Mouse (Mus musculus) intestine, embryonic 14.5 days (tissue): ENCODE data around the gene Rhbdf2. TPM values are rescaled to one million over a fixed set of nuclear protein-coding genes. Genes with fewer than 3 reads are reported as not detected.

Experiments
- ATAC-seq: fragments of 200-750 bp; cut with Nextera tagmentation; replicated peaks from 2 replicates; pipeline ENCODE4 v1.8.0; 2017; ENCODE audit warnings: low read depth, moderate number of reproducible peaks, moderate TSS enrichment, moderate library complexity; ENCODE audit not compliant: low FRiP score, low TSS enrichment
- DNase-seq: peaks from one replicate; pipeline ENCODE4 v3.0.0-alpha.2; 2018; ENCODE audit warnings: low spot score
- H3K27ac ChIP-seq: fragments of 300-500 bp; sonication (generic); 2 replicates; pipeline ENCODE4 v1.5.1; 2014; ENCODE audit warnings: low read depth, mild to moderate bottlenecking, control low read depth
- H3K27me3 ChIP-seq: fragments of 300-500 bp; sonication (generic); replicated peaks from 2 replicates; pipeline ENCODE4 v1.6.1; 2014; ENCODE audit warnings: low read length, control low read depth; ENCODE audit not compliant: control insufficient read depth, insufficient read depth
- H3K36me3 ChIP-seq: fragments of 300-500 bp; sonication (generic); 2 replicates; pipeline ENCODE4 v1.6.1; 2014; ENCODE audit warnings: low read length, control low read depth; ENCODE audit not compliant: control insufficient read depth, insufficient read depth
- H3K4me1 ChIP-seq: fragments of 300-500 bp; sonication (generic); replicated peaks from 2 replicates; pipeline ENCODE4 v1.6.1; 2014; ENCODE audit warnings: low read length, control low read depth, mixed read lengths; ENCODE audit not compliant: control insufficient read depth, insufficient read depth
- H3K4me2 ChIP-seq: fragments of 300-500 bp; sonication (generic); 2 replicates; pipeline ENCODE4 v1.6.1; 2014; ENCODE audit warnings: low read length
- H3K4me3 ChIP-seq: fragments of 300-500 bp; sonication (generic); 2 replicates; pipeline ENCODE4 v1.5.1; 2014; ENCODE audit warnings: low read depth, low read length, control low read depth, mixed read lengths
- H3K9ac ChIP-seq: fragments of 300-500 bp; sonication (generic); 2 replicates; pipeline ENCODE4 v1.6.1; 2014; ENCODE audit warnings: mild to moderate bottlenecking, low read length
- H3K9me3 ChIP-seq: fragments of 300-500 bp; sonication (generic); 2 replicates; pipeline ENCODE4 v1.6.1; 2016; ENCODE audit warnings: low read length, control low read depth; ENCODE audit not compliant: control insufficient read depth
- WGBS: fragments of 180-500 bp; shearing (Covaris S2); extraction: QIAGEN DNeasy Blood & Tissue Kit; methylation state at CpG from one replicate; pipeline ENCODE4 v1.1.7; 2014; 5-methylcytosine and 5-hydroxymethylcytosine counted together
- polyA plus RNA-seq: library from polyadenylated mRNA; unstranded; fragments of >200 nt; fragmentation: Nextera tagmentation; extraction: Ambion mirVana; gene quantifications from 2 replicates; pipeline ENCODE4 v1.2.1, GENCODE M21; 2014

The Rhbdf2 gene
- polyA plus RNA-seq, 1 experiment from 2014 or later: 5.7 TPM

GRCm38 (mm10) chr11:116648976-116649375, 22.2 kb upstream of the Rhbdf2 start:
- no peak overlapping the region for H3K4me2 ChIP-seq
- peak overlapping the region; percentile 74 for H3K27ac ChIP-seq
- H3K9ac ChIP-seq: no peak overlapping the region
- ATAC-seq (no peak), DNase-seq (no peak)
- H3K4me1 ChIP-seq: peaks cover 36% of the 10 kb centered on the region
- H3K27me3 ChIP-seq: peaks cover 1% of the 10 kb centered on the region; the same call in 1 of the 2 replicates
- WGBS: 68% methylated on average over 10 of the region's 10 CpGs
- H3K36me3 ChIP-seq: no peaks in the 10 kb centered on the region
- H3K4me3 ChIP-seq: no peak overlapping the region
- H3K9me3 ChIP-seq: no peaks in the 10 kb centered on the region

DNA sequence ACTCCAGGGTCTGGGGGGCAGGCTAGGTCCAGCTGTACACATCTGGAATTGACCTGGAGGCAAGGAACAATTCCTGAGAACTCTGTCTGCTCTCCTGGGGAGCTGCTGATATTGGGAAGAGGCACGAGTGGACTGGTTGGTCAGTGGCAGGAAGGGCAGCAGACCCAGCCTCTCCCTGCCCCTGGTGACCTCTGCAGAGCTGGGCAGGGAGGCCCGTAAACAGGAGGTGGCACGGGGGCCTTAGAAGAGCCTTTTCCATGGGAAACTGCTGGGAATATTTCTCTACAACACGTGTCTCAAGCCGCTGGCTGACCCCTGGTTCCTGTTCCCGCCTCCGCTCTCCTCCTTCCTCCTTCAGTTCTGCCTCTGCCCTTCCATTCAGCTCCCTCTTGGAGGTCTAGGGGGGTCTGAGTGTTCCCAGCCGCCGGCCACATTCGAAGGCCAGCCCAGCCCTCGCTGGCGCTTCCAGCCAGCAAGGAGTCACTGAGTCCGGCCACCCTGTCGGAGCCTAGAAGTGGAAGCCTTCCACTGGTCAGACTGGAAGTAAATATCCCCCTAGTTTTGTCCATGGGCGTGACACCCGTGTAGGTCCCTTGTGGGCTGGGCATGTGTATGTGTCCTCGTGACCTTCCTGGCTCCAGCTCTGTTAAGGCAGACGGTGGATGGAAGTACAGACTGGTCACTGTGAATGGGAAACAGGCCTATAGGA, 21.5 kb upstream of the Rhbdf2 start:
- no peaks in the 10 kb centered on the region for H3K9me3 ChIP-seq
- DNase-seq (no peak), ATAC-seq (no peak)
- H3K27ac ChIP-seq: peak overlapping the region; percentile 74
- no peaks in the 10 kb centered on the region for H3K36me3 ChIP-seq
- no peaks in the 10 kb centered on the region; the same call in 1 of the 2 replicates for H3K27me3 ChIP-seq
- H3K4me1 ChIP-seq: peaks cover 38% of the 10 kb centered on the region
- H3K4me2 ChIP-seq: 0 out of 2 replicates have a peak overlapping the region, but pooled peaks have one; percentile 16
- H3K4me3 ChIP-seq: no peak overlapping the region
- WGBS: 42% methylated on average over 17 of the region's 18 CpGs
- no peak overlapping the region for H3K9ac ChIP-seq

DNA sequence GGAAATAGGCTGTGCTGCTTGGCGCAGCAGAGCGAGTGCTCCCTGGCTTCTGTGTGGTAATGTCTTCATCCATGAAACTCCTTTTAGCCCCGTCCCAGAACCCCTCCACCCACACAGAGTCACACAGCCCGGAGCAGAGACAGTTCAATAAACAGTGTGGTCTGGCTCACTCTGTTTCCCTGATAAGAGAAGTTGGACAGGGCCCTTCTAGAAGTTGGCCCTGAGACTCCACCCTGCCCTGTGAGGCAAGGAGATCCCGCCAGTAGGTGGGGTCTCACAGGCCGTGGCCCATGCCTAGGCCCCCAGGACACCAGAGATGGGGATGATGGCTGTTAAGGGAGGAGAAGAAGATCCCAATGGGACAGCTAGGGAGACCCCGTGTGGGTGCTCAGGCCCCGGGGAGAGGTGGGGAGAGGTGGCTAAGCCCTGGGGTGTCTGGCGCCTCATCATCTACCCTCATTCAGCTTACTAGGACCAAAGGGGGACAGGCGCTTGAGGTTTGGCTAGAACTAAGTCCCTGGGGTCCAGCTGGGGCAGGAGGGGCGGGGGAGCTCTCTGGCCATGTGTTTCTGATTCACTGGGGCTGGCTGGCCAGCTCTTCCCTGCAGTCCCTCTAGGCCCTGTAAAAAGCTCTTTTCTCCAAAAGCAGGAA, 20.6 kb upstream of the Rhbdf2 start:
- Histone ChIP-seq H3K27ac (peak overlapping the region; percentile 74), H3K4me2 (no peak overlapping the region), H3K4me3 (no peak overlapping the region), H3K27me3 (no peaks in the 10 kb centered on the region; the same call in 1 of the 2 replicates), H3K9ac (no peak overlapping the region), H3K4me1 (peaks cover 35% of the 10 kb centered on the region), H3K36me3 (no peaks in the 10 kb centered on the region), H3K9me3 (no peaks in the 10 kb centered on the region)
- ATAC-seq (no peak), DNase-seq (no peak)
- 39% methylated on average over 11 of the region's 11 CpGs for WGBS

DNA sequence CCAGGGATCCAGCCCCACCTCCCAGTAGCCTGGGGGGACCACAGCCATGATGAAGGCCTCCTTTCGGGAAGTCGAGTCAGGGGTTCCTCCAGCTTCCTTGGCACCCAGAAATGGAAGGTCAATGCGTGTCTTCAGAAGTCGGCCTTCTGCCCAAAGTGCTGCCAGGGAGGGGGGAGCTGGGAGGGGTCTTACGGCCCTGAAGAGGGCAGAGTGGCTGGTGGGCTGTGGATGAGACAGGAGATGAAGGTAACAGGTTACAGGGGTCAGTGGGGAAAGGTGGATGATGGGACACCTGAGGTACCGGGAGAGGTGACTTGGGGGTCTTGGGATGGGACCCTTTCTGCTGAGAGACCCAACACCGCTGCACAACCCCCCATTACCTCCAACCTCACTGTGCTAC, 20.0 kb upstream of the Rhbdf2 start:
- H3K27ac ChIP-seq: peak overlapping the region; percentile 74; the same call in 1 of the 2 replicates
- no peak overlapping the region for H3K9ac ChIP-seq
- H3K4me2 ChIP-seq: no peak overlapping the region
- no peaks in the 10 kb centered on the region for H3K9me3 ChIP-seq
- ATAC-seq (no peak), DNase-seq (no peak)
- 84% methylated on average over 7 of the region's 7 CpGs for WGBS
- H3K27me3 ChIP-seq: no peaks in the 10 kb centered on the region
- H3K4me3 ChIP-seq: no peak overlapping the region
- no peaks in the 10 kb centered on the region for H3K36me3 ChIP-seq
- peaks cover 35% of the 10 kb centered on the region for H3K4me1 ChIP-seq

GRCm38 (mm10) chr11:116646136-116646535, 19.3 kb upstream of the Rhbdf2 start:
- no peaks in the 10 kb centered on the region for H3K9me3 ChIP-seq
- DNase-seq (no peak), ATAC-seq (no peak)
- H3K4me2 ChIP-seq: no peak overlapping the region
- H3K4me1 ChIP-seq: peaks cover 35% of the 10 kb centered on the region
- H3K4me3 ChIP-seq: no peak overlapping the region
- no peaks in the 10 kb centered on the region for H3K27me3 ChIP-seq
- H3K36me3 ChIP-seq: no peaks in the 10 kb centered on the region
- WGBS: 62% methylated on average over 11 of the region's 11 CpGs
- no peak overlapping the region for H3K9ac ChIP-seq
- H3K27ac ChIP-seq: no peak overlapping the region

- peaks cover 35% of the 10 kb centered on the region for H3K4me1 ChIP-seq
- no peak overlapping the region for H3K4me2 ChIP-seq
- no peak overlapping the region for H3K9ac ChIP-seq
- no peaks in the 10 kb centered on the region for H3K9me3 ChIP-seq
- H3K27ac ChIP-seq: no peak overlapping the region
- WGBS: 45% methylated on average over 8 of the region's 8 CpGs
- H3K4me3 ChIP-seq: no peak overlapping the region
- ATAC-seq (no peak), DNase-seq (no peak)
- H3K36me3 ChIP-seq: no peaks in the 10 kb centered on the region
- no peaks in the 10 kb centered on the region for H3K27me3 ChIP-seq
Measured at GRCm38 (mm10) chr11:116645446-116646110, 18.8 kb upstream of the Rhbdf2 start.

- Histone ChIP-seq H3K36me3 (no peaks in the 10 kb centered on the region), H3K27ac (no peak overlapping the region), H3K9ac (no peak overlapping the region), H3K4me2 (peak overlapping the region; percentile 39; the same call in 1 of the 2 replicates), H3K4me1 (peaks cover 35% of the 10 kb centered on the region), H3K4me3 (no peak overlapping the region), H3K9me3 (no peaks in the 10 kb centered on the region), H3K27me3 (no peaks in the 10 kb centered on the region)
- ATAC-seq: no peak
- WGBS: 46% methylated on average over 21 of the region's 21 CpGs
- DNase-seq: no peak
Measured at GRCm38 (mm10) chr11:116644225-116645112, 17.6 kb upstream of the Rhbdf2 start.
